Mouse (Mus musculus) intestine, embryonic 14.5 days (tissue): ENCODE results near the gene E2f6. TPM values are rescaled to one million over a fixed set of nuclear protein-coding genes. Genes with fewer than 3 reads are reported as not detected.

Experiments
- ATAC-seq: fragments of 200-750 bp; cut with Nextera tagmentation; replicated peaks from 2 replicates; pipeline ENCODE4 v1.8.0; 2017; ENCODE audit warnings: low read depth, moderate number of reproducible peaks, moderate TSS enrichment, moderate library complexity; ENCODE audit not compliant: low FRiP score, low TSS enrichment
- DNase-seq: peaks from one replicate; pipeline ENCODE4 v3.0.0-alpha.2; 2018; ENCODE audit warnings: low spot score
- H3K27ac ChIP-seq: fragments of 300-500 bp; sonication (generic); 2 replicates; pipeline ENCODE4 v1.5.1; 2014; ENCODE audit warnings: low read depth, mild to moderate bottlenecking, control low read depth
- H3K27me3 ChIP-seq: fragments of 300-500 bp; sonication (generic); replicated peaks from 2 replicates; pipeline ENCODE4 v1.6.1; 2014; ENCODE audit warnings: low read length, control low read depth; ENCODE audit not compliant: control insufficient read depth, insufficient read depth
- H3K36me3 ChIP-seq: fragments of 300-500 bp; sonication (generic); 2 replicates; pipeline ENCODE4 v1.6.1; 2014; ENCODE audit warnings: low read length, control low read depth; ENCODE audit not compliant: control insufficient read depth, insufficient read depth
- H3K4me1 ChIP-seq: fragments of 300-500 bp; sonication (generic); replicated peaks from 2 replicates; pipeline ENCODE4 v1.6.1; 2014; ENCODE audit warnings: low read length, control low read depth, mixed read lengths; ENCODE audit not compliant: control insufficient read depth, insufficient read depth
- H3K4me2 ChIP-seq: fragments of 300-500 bp; sonication (generic); 2 replicates; pipeline ENCODE4 v1.6.1; 2014; ENCODE audit warnings: low read length
- H3K4me3 ChIP-seq: fragments of 300-500 bp; sonication (generic); 2 replicates; pipeline ENCODE4 v1.5.1; 2014; ENCODE audit warnings: low read depth, low read length, control low read depth, mixed read lengths
- H3K9ac ChIP-seq: fragments of 300-500 bp; sonication (generic); 2 replicates; pipeline ENCODE4 v1.6.1; 2014; ENCODE audit warnings: mild to moderate bottlenecking, low read length
- H3K9me3 ChIP-seq: fragments of 300-500 bp; sonication (generic); 2 replicates; pipeline ENCODE4 v1.6.1; 2016; ENCODE audit warnings: low read length, control low read depth; ENCODE audit not compliant: control insufficient read depth
- WGBS: fragments of 180-500 bp; shearing (Covaris S2); extraction: QIAGEN DNeasy Blood & Tissue Kit; methylation state at CpG from one replicate; pipeline ENCODE4 v1.1.7; 2014; 5-methylcytosine and 5-hydroxymethylcytosine counted together
- polyA plus RNA-seq: library from polyadenylated mRNA; unstranded; fragments of >200 nt; fragmentation: Nextera tagmentation; extraction: Ambion mirVana; gene quantifications from 2 replicates; pipeline ENCODE4 v1.2.1, GENCODE M21; 2014

Gene E2f6
- polyA plus RNA-seq, 1 experiment from 2014 or later, result 50.8 TPM

GRCm38 (mm10) chr12:16870405-16871068 is 59.8 kb downstream of the E2f6 start:
- no peak overlapping the region for H3K4me3 ChIP-seq
- H3K27me3 ChIP-seq, result no peaks in the 10 kb centered on the region
- peak overlapping the region; percentile 87 for H3K27ac ChIP-seq
- peak; percentile 65 for ATAC-seq
- H3K36me3 ChIP-seq, result no peaks in the 10 kb centered on the region
- peak; percentile 71 for DNase-seq
- WGBS, result 22% methylated on average over 8 of the region's 8 CpGs
- peak overlapping the region; percentile 28 for H3K4me2 ChIP-seq
- peaks cover 37% of the 10 kb centered on the region for H3K4me1 ChIP-seq
- no peaks in the 10 kb centered on the region for H3K9me3 ChIP-seq
- no peak overlapping the region for H3K9ac ChIP-seq

- ATAC-seq (no peak), DNase-seq (no peak)
- H3K9ac ChIP-seq, result no peak overlapping the region
- 85% methylated on average over 1 of the region's 1 CpGs for WGBS
- H3K4me1 ChIP-seq, result peaks cover 35% of the 10 kb centered on the region
- H3K4me2 ChIP-seq, result no peak overlapping the region
- H3K27ac ChIP-seq, result no peak overlapping the region
- H3K9me3 ChIP-seq, result no peaks in the 10 kb centered on the region
- no peaks in the 10 kb centered on the region for H3K36me3 ChIP-seq
- no peak overlapping the region for H3K4me3 ChIP-seq
- no peaks in the 10 kb centered on the region for H3K27me3 ChIP-seq
These were observed 61.2 kb downstream of the E2f6 start for GRCm38 (mm10) chr12:16872006-16872405.

GRCm38 (mm10) chr12:16872926-16873464 is 62.2 kb downstream of the E2f6 start:
- Histone ChIP-seq H3K4me3 (no peak overlapping the region), H3K4me2 (no peak overlapping the region), H3K9ac (no peak overlapping the region), H3K27me3 (no peaks in the 10 kb centered on the region), H3K36me3 (no peaks in the 10 kb centered on the region), H3K9me3 (no peaks in the 10 kb centered on the region), H3K4me1 (peaks cover 35% of the 10 kb centered on the region), H3K27ac (no peak overlapping the region)
- DNase-seq, result no peak
- ATAC-seq, result no peak
- WGBS, result 51% methylated on average over 7 of the region's 7 CpGs

- ATAC-seq, result no peak
- Histone ChIP-seq H3K9ac (no peak overlapping the region), H3K27ac (no peak overlapping the region), H3K4me2 (no peak overlapping the region), H3K36me3 (no peaks in the 10 kb centered on the region), H3K9me3 (no peaks in the 10 kb centered on the region), H3K4me1 (peaks cover 34% of the 10 kb centered on the region), H3K27me3 (no peaks in the 10 kb centered on the region), H3K4me3 (no peak overlapping the region)
- 73% methylated on average over 7 of the region's 7 CpGs for WGBS
- DNase-seq, result no peak
These were observed 62.8 kb downstream of the E2f6 start for GRCm38 (mm10) chr12:16873549-16873948.

- Histone ChIP-seq H3K36me3 (no peaks in the 10 kb centered on the region), H3K4me3 (no peak overlapping the region), H3K27me3 (no peaks in the 10 kb centered on the region), H3K27ac (no peak overlapping the region), H3K9me3 (no peaks in the 10 kb centered on the region), H3K4me1 (peaks cover 28% of the 10 kb centered on the region), H3K4me2 (no peak overlapping the region), H3K9ac (no peak overlapping the region)
- DNase-seq (no peak), ATAC-seq (no peak)
- WGBS, result 78% methylated on average over 2 of the region's 2 CpGs
These were observed 63.3 kb downstream of the E2f6 start for GRCm38 (mm10) chr12:16874086-16874485.

- 41% methylated on average over 4 of the region's 4 CpGs for WGBS
- H3K4me2 ChIP-seq, result no peak overlapping the region
- H3K36me3 ChIP-seq, result no peaks in the 10 kb centered on the region
- ATAC-seq, result no peak
- no peaks in the 10 kb centered on the region for H3K9me3 ChIP-seq
- no peak overlapping the region for H3K4me3 ChIP-seq
- H3K27me3 ChIP-seq, result no peaks in the 10 kb centered on the region
- H3K4me1 ChIP-seq, result peaks cover 16% of the 10 kb centered on the region
- H3K9ac ChIP-seq, result no peak overlapping the region
- no peak for DNase-seq
- H3K27ac ChIP-seq, result no peak overlapping the region
These were observed 64.5 kb downstream of the E2f6 start for GRCm38 (mm10) chr12:16875269-16875668.

GRCm38 (mm10) chr12:16875678-16876077 is 64.9 kb downstream of the E2f6 start:
- Histone ChIP-seq H3K9ac (no peak overlapping the region), H3K36me3 (no peaks in the 10 kb centered on the region), H3K4me1 (peaks cover 12% of the 10 kb centered on the region), H3K27me3 (no peaks in the 10 kb centered on the region), H3K4me2 (no peak overlapping the region), H3K27ac (no peak overlapping the region), H3K9me3 (no peaks in the 10 kb centered on the region), H3K4me3 (no peak overlapping the region)
- DNase-seq, result no peak
- 75% methylated on average over 7 of the region's 7 CpGs for WGBS
- ATAC-seq, result no peak

- no peak for ATAC-seq
- WGBS, result 40% methylated on average over 3 of the region's 3 CpGs
- peaks cover 9% of the 10 kb centered on the region for H3K4me1 ChIP-seq
These were observed 65.9 kb downstream of the E2f6 start for GRCm38 (mm10) chr12:16876667-16877066.

GRCm38 (mm10) chr12:16877141-16877540 is 66.4 kb downstream of the E2f6 start:
- H3K9ac ChIP-seq, result no peak overlapping the region
- peaks cover 10% of the 10 kb centered on the region for H3K4me1 ChIP-seq
- no peaks in the 10 kb centered on the region for H3K36me3 ChIP-seq
- no peak for DNase-seq
- no peak for ATAC-seq
- 36% methylated on average over 5 of the region's 5 CpGs for WGBS
- no peaks in the 10 kb centered on the region for H3K27me3 ChIP-seq
- no peak overlapping the region for H3K4me2 ChIP-seq
- 0 out of 2 replicates have a peak overlapping the region, but pooled peaks have one; percentile 27 for H3K27ac ChIP-seq
- H3K4me3 ChIP-seq, result no peak overlapping the region
- H3K9me3 ChIP-seq, result no peaks in the 10 kb centered on the region

More at GRCm38 (mm10) chr12:16876667-16877066, 65.9 kb downstream of the E2f6 start:
- H3K4me3 ChIP-seq, result no peak overlapping the region
- no peak for DNase-seq
- H3K4me2 ChIP-seq, result no peak overlapping the region
- H3K9me3 ChIP-seq, result no peaks in the 10 kb centered on the region
- 0 out of 2 replicates have a peak overlapping the region, but pooled peaks have one; percentile 27 for H3K27ac ChIP-seq
- H3K9ac ChIP-seq, result no peak overlapping the region
- no peaks in the 10 kb centered on the region for H3K27me3 ChIP-seq
- H3K36me3 ChIP-seq, result no peaks in the 10 kb centered on the region
